Mouse (Mus musculus): ENCODE measurements around the gene Drg1.

- TF ChIP-seq CTCF (IDR thresholded peaks at IDR 0.05) (no peak), EP300 (IDR thresholded peaks at IDR 0.05) (no peak)
These were observed 64.6 kb downstream of the Drg1 start for GRCm38 (mm10) chr11:3201326-3202230.
